Mouse (Mus musculus): ENCODE results near the gene Slc25a23.

The Slc25a23 gene

GRCm38 (mm10) chr17:57012245-57012795 is 47.3 kb downstream of the Slc25a23 start:
- no peak for DNase-seq (ENCODE audit: low read depth)

DNA sequence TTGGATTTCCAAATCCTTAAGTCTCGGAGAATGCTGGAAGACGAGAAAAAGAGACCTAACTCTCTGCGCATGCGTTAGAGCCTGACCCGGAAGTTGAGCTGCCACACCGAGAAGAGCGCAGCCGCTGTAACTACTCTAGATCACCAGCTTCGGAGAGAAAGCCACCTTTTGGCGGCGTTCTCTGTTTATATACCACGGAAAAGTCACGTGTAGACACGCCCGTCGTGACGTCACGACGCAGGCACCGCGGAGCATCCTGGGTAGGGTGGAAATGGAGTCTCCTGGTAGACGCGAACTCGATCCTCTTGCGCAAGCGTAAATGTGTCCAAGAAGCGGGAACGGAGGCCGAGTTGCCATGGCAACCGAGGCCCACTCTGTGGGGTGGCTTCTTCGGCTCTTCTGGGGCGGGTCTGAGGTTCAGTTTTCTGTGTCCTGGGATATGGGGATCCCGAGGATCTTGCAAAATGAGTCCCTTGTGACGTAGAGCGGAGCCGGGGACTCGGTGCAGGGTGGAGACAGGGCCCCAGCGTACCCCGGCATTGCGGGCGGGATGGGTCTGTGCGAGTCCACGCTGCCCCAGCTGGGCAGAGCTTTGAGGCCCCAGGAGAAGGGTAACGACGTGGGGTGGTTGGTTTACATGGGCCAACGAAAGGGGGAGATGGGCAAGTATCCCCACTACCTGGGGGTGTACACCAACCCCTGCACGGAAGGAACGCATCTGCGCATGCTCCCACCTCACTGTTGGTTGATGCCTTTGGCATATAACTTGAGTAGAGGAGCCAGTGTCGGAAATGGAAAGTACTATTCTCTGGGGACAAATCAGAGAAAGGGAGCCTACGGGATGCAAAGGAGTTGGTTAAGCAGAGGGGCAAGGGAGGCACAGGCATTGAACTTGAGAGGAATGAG is 48.2 kb downstream of the Slc25a23 start, which contains the start of the genes Gtf2f1 and Gm17949:
TSS of gene Gtf2f1 (minus strand) at position 53 of the 906 bp plus-strand sequence.
TSS of gene Gm17949 (plus strand) at position 234 of the 906 bp plus-strand sequence.
- peak; percentile 99 for DNase-seq (ENCODE audit: low read depth)

DNA sequence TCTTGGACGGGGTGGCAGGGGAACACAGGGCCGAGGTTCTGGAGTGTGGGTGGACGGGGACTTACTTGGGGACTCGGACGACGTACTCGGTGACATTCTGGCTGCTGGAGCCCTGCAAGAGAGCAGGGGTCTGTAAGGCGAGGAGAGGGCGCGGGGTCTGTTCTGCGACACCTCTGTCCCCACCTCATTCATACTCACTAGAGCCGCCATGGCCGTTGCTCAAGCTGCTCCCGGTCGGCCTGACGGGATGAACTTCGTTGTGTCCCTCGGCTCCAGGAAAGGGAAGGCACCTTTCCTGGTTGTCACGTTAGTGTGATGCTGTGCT is 48.8 kb downstream of the Slc25a23 start:
- no peak for DNase-seq (ENCODE audit: low read depth)

DNA sequence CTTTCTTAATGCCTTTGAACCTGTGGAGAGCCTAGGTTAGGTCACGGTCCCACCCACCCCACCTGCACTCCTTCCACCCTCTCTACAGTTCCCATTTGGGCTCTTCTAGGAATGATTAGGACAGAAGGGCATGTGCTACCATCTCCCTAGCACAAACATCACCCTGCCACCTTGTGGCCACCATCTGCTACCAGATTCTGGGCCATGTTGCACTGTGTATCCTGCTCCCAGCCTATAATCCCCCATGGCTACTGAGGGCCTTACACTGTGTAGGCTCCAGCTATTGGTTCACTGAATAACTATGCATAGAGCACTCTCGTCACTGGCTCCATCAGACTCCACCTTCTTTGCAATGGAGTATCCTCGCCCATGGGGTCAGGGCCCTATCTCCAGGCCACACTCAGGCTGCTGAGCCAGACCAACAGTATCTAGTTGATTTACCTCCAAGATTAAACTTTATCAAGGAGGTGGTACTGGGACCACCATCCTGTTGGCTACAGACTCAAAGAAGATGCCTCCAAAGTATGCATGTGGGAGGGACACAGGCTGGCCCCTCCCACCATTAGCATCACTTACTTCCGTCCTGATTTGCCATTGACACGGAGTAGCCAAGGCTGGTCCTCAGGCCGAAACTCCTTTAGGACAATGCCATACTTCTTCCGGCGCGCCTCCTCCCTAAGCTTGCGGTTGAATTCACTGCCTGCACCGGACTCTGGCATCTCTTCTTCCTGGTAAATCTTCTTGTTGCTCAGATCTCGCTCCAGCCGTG is 52.3 kb downstream of the Slc25a23 start:
- DNase-seq (ENCODE audit: low read depth) = no peak

DNA sequence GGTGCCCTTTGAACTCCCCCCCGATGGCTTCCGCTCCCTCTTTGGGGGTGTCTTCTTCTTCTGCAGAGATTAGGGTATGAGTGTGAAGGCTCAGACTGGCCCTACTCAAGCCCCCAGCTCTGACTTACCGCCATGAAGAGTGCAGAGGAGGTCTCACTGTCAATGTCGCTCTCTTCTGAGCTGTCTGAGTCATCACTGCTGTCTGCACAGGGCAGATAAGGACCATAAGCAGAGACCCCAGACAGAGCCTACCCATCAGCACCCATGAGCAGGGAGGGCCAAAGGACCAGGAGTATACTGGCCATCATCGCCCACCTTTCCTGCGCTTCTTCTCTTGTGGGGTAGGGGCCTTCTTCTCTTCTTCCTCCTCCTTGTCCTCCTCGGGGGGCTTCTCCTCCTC is 55.7 kb downstream of the Slc25a23 start:
- no peak for DNase-seq (ENCODE audit: low read depth)

DNA sequence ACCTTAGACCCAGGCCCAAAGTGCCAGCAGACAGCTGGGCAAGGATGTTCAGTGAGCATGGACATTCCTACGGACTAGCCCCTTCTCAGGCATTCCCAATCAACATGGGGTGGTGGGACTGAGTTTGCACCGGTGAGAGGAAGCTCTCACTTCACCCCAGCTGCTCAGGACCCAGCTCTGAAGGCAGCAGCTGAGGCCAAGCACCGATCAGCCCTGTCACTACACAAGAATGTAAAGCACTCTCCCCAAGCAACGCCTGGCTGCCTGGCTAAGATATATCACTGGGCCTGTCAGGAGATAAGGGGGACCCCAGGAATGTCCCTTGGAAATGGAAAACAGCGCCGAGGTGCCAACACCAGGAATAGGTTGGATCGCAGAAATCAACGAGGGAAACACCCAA is 58.4 kb downstream of the Slc25a23 start:
- DNase-seq (ENCODE audit: low read depth) = no peak

GRCm38 (mm10) chr17:56999968-57000609 is 59.6 kb downstream of the Slc25a23 start, which contains the start of gene Pspn:
Gene Pspn, minus strand, starts transcription at chr17:57000018.
- DNase-seq (ENCODE audit: low read depth) = no peak

DNA sequence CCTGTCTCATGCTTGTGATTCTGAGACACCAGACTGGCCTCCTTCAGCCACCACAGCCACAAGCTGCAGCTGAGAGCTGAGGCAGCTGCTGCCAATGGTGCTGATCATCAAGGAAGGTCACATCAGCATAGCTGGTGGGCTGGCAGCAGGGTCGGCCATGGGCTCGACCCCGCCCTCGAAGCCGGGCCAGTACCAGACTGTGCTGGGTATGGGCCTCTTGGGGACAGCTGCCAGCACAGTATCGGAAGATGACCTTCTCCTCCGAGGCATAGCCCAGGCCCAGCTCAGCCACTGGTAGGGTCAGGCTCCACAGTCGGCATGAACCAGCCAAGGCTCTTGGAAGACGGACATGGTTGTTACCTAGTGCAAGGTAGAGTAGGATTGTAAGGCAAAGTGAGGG is 60.2 kb downstream of the Slc25a23 start:
- no peak for DNase-seq (ENCODE audit: low read depth)

DNA sequence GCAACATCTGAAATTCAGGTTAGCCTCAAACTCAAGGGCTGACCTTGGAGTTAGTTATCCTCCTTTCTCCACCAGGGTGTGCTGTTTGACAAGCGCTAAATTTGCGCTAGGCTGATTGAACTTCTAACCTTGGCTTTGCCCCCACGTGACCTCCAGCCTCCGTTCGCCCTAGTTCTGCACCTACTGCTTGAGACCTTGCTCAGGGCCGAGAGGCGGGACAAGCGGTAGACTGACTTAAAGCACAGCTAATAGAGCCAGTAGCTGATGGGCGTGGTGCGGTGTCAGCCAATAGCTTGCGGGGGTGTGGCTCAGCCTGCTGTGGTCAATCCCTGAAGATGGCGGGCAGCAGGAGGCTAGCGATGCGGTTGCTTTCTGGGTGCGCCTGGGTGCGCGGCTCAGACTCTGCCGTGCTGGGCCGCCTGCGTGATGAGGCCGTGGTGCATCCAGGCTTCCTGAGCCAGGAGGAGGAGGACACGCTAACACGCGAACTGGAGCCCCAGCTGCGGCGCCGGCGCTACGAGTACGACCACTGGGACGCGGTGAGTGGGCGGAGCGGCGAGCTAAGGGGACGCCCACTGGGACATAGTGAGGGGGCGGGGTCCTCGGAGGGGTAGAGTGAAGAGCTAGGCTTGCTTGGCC is 62.5 kb downstream of the Slc25a23 start, which contains the start of gene Alkbh7:
TSS of gene Alkbh7 (plus strand) at position 311 of the 639 bp plus-strand sequence.
- peak; percentile 99 for DNase-seq (ENCODE audit: low read depth)

DNA sequence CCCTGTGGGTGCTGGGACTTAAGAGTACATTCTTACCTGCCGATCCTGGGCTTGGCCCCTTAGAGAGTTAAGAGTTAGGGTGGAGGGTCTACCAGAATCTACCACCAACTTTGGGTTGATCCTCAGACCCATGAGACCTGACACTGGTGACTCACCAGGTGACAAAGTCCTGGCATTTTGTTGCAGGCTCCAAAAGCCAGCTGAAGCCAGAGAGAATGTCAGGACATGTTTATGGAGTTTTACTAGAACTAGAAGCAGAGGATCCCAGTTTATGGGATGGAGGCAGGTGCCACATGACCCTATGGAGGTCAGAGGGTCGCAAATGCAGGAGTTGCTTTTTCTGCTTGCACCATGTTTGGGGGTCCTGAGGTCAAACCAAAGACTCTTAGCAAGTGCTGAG is 63.2 kb downstream of the Slc25a23 start:
- no peak for DNase-seq (ENCODE audit: low read depth)

DNA sequence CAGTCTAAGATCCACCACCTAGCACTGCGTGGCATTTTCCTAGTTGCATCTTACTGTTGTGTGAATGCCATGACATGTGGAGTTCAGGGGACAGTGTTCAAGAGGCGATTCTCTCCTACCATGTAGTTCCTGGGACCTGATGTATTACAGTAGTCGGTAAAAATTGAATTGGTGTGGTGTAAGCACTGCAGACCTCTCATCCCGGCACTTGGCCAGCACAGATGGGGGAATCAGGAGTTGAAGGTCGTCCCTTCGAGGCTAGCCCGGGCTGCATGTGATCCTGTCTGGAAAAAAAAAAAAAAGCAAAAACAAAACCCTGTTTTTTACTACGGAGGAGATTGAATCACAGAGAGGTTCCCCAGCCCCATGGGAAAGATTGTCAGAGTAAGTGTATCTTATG is 64.6 kb downstream of the Slc25a23 start:
- DNase-seq (ENCODE audit: low read depth) = no peak

Data from fibroblast of lung, adult 2 months (primary cell).